Mouse (Mus musculus) kidney, postnatal 0 days (tissue): ENCODE measurements around the gene Kat8. TPM values are rescaled to one million over a fixed set of nuclear protein-coding genes. Genes with fewer than 3 reads are reported as not detected.

ENCODE experiments used
- ATAC-seq: fragments of 200-750 bp; cut with Nextera tagmentation; replicated peaks from 2 replicates; pipeline ENCODE4 v1.8.0; 2017; ENCODE audit warnings: low read depth, moderate number of reproducible peaks, moderate TSS enrichment, moderate library complexity; ENCODE audit not compliant: low FRiP score
- DNase-seq: peaks from one replicate; pipeline ENCODE4 v3.0.0-alpha.2; 2016; ENCODE audit warnings: low spot score
- H3K27ac ChIP-seq: fragments of 300-500 bp; sonication (generic); 2 replicates; pipeline ENCODE4 v1.5.1; 2014; ENCODE audit warnings: mild to moderate bottlenecking
- H3K27me3 ChIP-seq: fragments of 300-500 bp; sonication (generic); 2 replicates; pipeline ENCODE4 v1.6.1; 2014; ENCODE audit warnings: low read length, mixed read lengths; ENCODE audit not compliant: insufficient read depth
- H3K36me3 ChIP-seq: fragments of 300-500 bp; sonication (generic); 2 replicates; pipeline ENCODE4 v1.6.1; 2014; ENCODE audit warnings: low read length, mixed read lengths; ENCODE audit not compliant: insufficient read depth
- H3K4me1 ChIP-seq: fragments of 300-500 bp; sonication (generic); replicated peaks from 2 replicates; pipeline ENCODE4 v1.6.1; 2014; ENCODE audit warnings: antibody characterized with exemption, low read length, mixed read lengths; ENCODE audit not compliant: insufficient read depth
- H3K4me2 ChIP-seq: fragments of 300-500 bp; sonication (generic); 2 replicates; pipeline ENCODE4 v1.6.1; 2014; ENCODE audit warnings: mild to moderate bottlenecking, low read length, moderate library complexity, mixed read lengths
- H3K4me3 ChIP-seq: fragments of 300-500 bp; sonication (generic); replicated peaks from 2 replicates; pipeline ENCODE4 v1.5.1; 2014; ENCODE audit warnings: low read depth, low read length
- H3K9ac ChIP-seq: fragments of 300-500 bp; sonication (generic); 2 replicates; pipeline ENCODE4 v1.6.1; 2014; ENCODE audit warnings: low read depth, low read length
- H3K9me3 ChIP-seq: fragments of 300-500 bp; sonication (generic); replicated peaks from 2 replicates; pipeline ENCODE4 v1.6.1; 2016; ENCODE audit warnings: low read length, inconsistent platforms, mixed read lengths
- CTCF ChIP-seq: IDR thresholded peaks from 2 replicates; pipeline ENCODE4 v1.5.1; 2016; ENCODE audit warnings: antibody characterized with exemption, low read depth, mild to moderate bottlenecking, moderate library complexity
- WGBS: fragments of 180-500 bp; shearing (Covaris S2); extraction: QIAGEN DNeasy Blood & Tissue Kit; methylation state at CpG from one replicate; pipeline ENCODE4 v1.1.7; 2014; 5-methylcytosine and 5-hydroxymethylcytosine counted together
- polyA plus RNA-seq: library from polyadenylated mRNA; unstranded; fragments of >200 nt; fragmentation: Nextera tagmentation; extraction: Ambion mirVana; gene quantifications from 2 replicates; pipeline ENCODE4 v1.2.1, GENCODE M21; 2015

Gene Kat8
- polyA plus RNA-seq, 1 experiment from 2014 or later: 32.2 TPM

- ATAC-seq: peak; percentile 19; the same call in 1 of the 2 replicates
Observed at GRCm38 (mm10) chr7:127928596-127928995, 16.3 kb downstream of the Kat8 start.

GRCm38 (mm10) chr7:127929923-127930322 lies 17.6 kb downstream of the Kat8 start, which contains the start of gene Prss8:
Gene Prss8, minus strand, starts transcription at chr7:127930104.
- H3K9me3 ChIP-seq: no peaks in the 10 kb centered on the region
- no peaks in the 10 kb centered on the region for H3K27me3 ChIP-seq
- H3K4me3 ChIP-seq: peak within 1 kb of the TSS; percentile 44
- WGBS: 18% methylated on average over 6 of the region's 6 CpGs
- peak within 1 kb of the TSS; percentile 93 for H3K27ac ChIP-seq
- peak within 1 kb of the TSS; percentile 66 for H3K4me2 ChIP-seq
- DNase-seq (peak; percentile 59), ATAC-seq (peak; percentile 24; the same call in 1 of the 2 replicates)
- H3K9ac ChIP-seq: peak within 1 kb of the TSS; percentile 70
- peaks cover 40% of the 10 kb centered on the region for H3K4me1 ChIP-seq
- no peak; the same call in 1 of the 2 replicates for TF ChIP-seq CTCF
- peaks cover 7% of the 10 kb centered on the region; the same call in 1 of the 2 replicates for H3K36me3 ChIP-seq

More at GRCm38 (mm10) chr7:127928596-127928995, 16.3 kb downstream of the Kat8 start:
- DNase-seq: no peak
- Histone ChIP-seq H3K36me3 (peaks cover 17% of the 10 kb centered on the region), H3K4me3 (peak overlapping the region; percentile 44), H3K9me3 (no peaks in the 10 kb centered on the region), H3K27ac (peak overlapping the region; percentile 93), H3K9ac (peak overlapping the region; percentile 70), H3K4me1 (peaks cover 40% of the 10 kb centered on the region), H3K27me3 (no peaks in the 10 kb centered on the region), H3K4me2 (peak overlapping the region; percentile 66)
- 42% methylated on average over 5 of the region's 5 CpGs for WGBS
- TF ChIP-seq CTCF: 0 out of 2 replicates have a peak, but pooled peaks have one; percentile 27

GRCm38 (mm10) chr7:127930636-127931035 lies 18.3 kb downstream of the Kat8 start:
- Histone ChIP-seq H3K9ac (no peak overlapping the region), H3K36me3 (peaks cover 6% of the 10 kb centered on the region; the same call in 1 of the 2 replicates), H3K9me3 (no peaks in the 10 kb centered on the region), H3K27me3 (no peaks in the 10 kb centered on the region), H3K4me2 (0 out of 2 replicates have a peak overlapping the region, but pooled peaks have one; percentile 66), H3K27ac (peak overlapping the region; percentile 93; the same call in 1 of the 2 replicates), H3K4me1 (peaks cover 39% of the 10 kb centered on the region), H3K4me3 (no peak overlapping the region)
- no peak for TF ChIP-seq CTCF
- DNase-seq: no peak
- 78% methylated on average over 5 of the region's 5 CpGs for WGBS
- no peak for ATAC-seq

GRCm38 (mm10) chr7:127931351-127932135 lies 19.2 kb downstream of the Kat8 start:
- H3K27ac ChIP-seq: peak overlapping the region; percentile 85
- peaks cover 5% of the 10 kb centered on the region; the same call in 1 of the 2 replicates for H3K36me3 ChIP-seq
- no peak for TF ChIP-seq CTCF
- no peak overlapping the region for H3K4me3 ChIP-seq
- peak overlapping the region; percentile 8 for H3K4me2 ChIP-seq
- peak overlapping the region; percentile 42; the same call in 1 of the 2 replicates for H3K9ac ChIP-seq
- peaks cover 39% of the 10 kb centered on the region for H3K4me1 ChIP-seq
- 22% methylated on average over 13 of the region's 13 CpGs for WGBS
- ATAC-seq (no peak), DNase-seq (peak; percentile 71)
- no peaks in the 10 kb centered on the region for H3K27me3 ChIP-seq
- no peaks in the 10 kb centered on the region for H3K9me3 ChIP-seq

GRCm38 (mm10) chr7:127932273-127933031 lies 20.1 kb downstream of the Kat8 start:
- Histone ChIP-seq H3K9ac (no peak overlapping the region), H3K27me3 (no peaks in the 10 kb centered on the region), H3K9me3 (no peaks in the 10 kb centered on the region), H3K4me3 (no peak overlapping the region), H3K4me1 (peaks cover 31% of the 10 kb centered on the region), H3K36me3 (no peaks in the 10 kb centered on the region), H3K27ac (peak overlapping the region; percentile 85), H3K4me2 (0 out of 2 replicates have a peak overlapping the region, but pooled peaks have one; percentile 8)
- TF ChIP-seq CTCF: peak; percentile 25; the same call in 1 of the 2 replicates
- no peak; the same call in 1 of the 2 replicates for ATAC-seq
- DNase-seq: peak; percentile 52
- 19% methylated on average over 13 of the region's 13 CpGs for WGBS

- no peak overlapping the region for H3K4me2 ChIP-seq
- no peak overlapping the region for H3K9ac ChIP-seq
- peaks cover 27% of the 10 kb centered on the region for H3K4me1 ChIP-seq
- no peaks in the 10 kb centered on the region for H3K36me3 ChIP-seq
- H3K27ac ChIP-seq: no peak overlapping the region
- no peak for ATAC-seq
- no peak for TF ChIP-seq CTCF
- H3K27me3 ChIP-seq: no peaks in the 10 kb centered on the region
- 76% methylated on average over 5 of the region's 5 CpGs for WGBS
- no peak overlapping the region for H3K4me3 ChIP-seq
- DNase-seq: no peak
- no peaks in the 10 kb centered on the region for H3K9me3 ChIP-seq
Observed at GRCm38 (mm10) chr7:127934075-127934474, 21.8 kb downstream of the Kat8 start.
